Mouse (Mus musculus): ENCODE measurements around the gene Ralgds. TPM values are rescaled to one million over a fixed set of nuclear protein-coding genes. Genes with fewer than 3 reads are reported as not detected.

Gene Ralgds
- total and polyA plus RNA-seq, 2 experiments from 2014 or later: 12.2 to 34.9 TPM

DNA sequence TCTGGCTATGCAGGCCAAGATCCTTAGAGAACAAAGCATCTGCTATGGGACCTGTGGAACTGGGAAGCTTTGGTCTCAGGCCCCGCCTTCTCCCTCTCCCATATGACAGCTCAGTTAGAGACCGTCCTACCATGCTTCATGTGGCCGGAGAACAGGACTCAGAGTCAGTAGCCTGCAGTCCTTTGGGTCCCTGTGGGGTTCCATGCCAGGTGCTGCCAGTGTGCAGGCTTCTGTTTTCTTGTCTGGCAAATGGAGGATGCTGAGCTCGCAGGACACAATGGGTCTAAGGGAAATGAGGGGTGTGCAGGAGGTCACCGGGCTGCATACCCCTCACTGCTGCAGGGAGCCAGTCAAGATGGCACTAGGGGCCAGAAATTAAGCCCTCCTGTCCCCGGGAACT, 33.6 kb downstream of the Ralgds start:
- no peaks in the 10 kb centered on the region for H3K4me1 ChIP-seq (ENCODE audit: control insufficient read depth, insufficient read depth)
- DNase-seq (ENCODE audit: low spot score): no peak
- peaks cover 75% of the 10 kb centered on the region for H3K36me3 ChIP-seq (replicated peaks; ENCODE audit: control insufficient read depth, insufficient read depth, low read length)
- H3K4me3 ChIP-seq (ENCODE audit: low read depth, low read length): no peak overlapping the region
- no peak overlapping the region for H3K4me2 ChIP-seq (ENCODE audit: low read depth, low read length)
- no peak for TF ChIP-seq EP300 (IDR thresholded peaks at IDR 0.05; ENCODE audit: low read depth)
- no peak for TF ChIP-seq CTCF (IDR thresholded peaks at IDR 0.05; ENCODE audit: low read depth)
- H3K27ac ChIP-seq (ENCODE audit: low read depth): no peak overlapping the region
- H3K9ac ChIP-seq (replicated peaks; ENCODE audit: low read depth, low read length): no peak overlapping the region
- ATAC-seq (ENCODE audit: insufficient read depth, low read depth): no peak
- WGBS: 74% methylated on average over 6 of the region's 6 CpGs
- no peaks in the 10 kb centered on the region for H3K27me3 ChIP-seq (ENCODE audit: control insufficient read depth, insufficient read depth, low read length)
- no peaks in the 10 kb centered on the region for H3K9me3 ChIP-seq (replicated peaks; ENCODE audit: control insufficient read depth, low read length)

- Histone ChIP-seq H3K27ac (ENCODE audit: low read depth) (no peak overlapping the region), H3K4me3 (ENCODE audit: low read depth, low read length) (no peak overlapping the region), H3K9ac (replicated peaks; ENCODE audit: low read depth, low read length) (no peak overlapping the region), H3K9me3 (replicated peaks; ENCODE audit: control insufficient read depth, low read length) (no peaks in the 10 kb centered on the region), H3K4me2 (ENCODE audit: low read depth, low read length) (no peak overlapping the region), H3K27me3 (ENCODE audit: control insufficient read depth, insufficient read depth, low read length) (no peaks in the 10 kb centered on the region), H3K36me3 (replicated peaks; ENCODE audit: control insufficient read depth, insufficient read depth, low read length) (peaks cover 81% of the 10 kb centered on the region), H3K4me1 (ENCODE audit: control insufficient read depth, insufficient read depth) (no peaks in the 10 kb centered on the region)
- DNase-seq (ENCODE audit: low spot score) (peak; percentile 75), ATAC-seq (ENCODE audit: insufficient read depth, low read depth) (peak; percentile 64)
- 48% methylated on average over 11 of the region's 11 CpGs for WGBS
- TF ChIP-seq CTCF (IDR thresholded peaks at IDR 0.05; ENCODE audit: low read depth) (peak; percentile 99), EP300 (IDR thresholded peaks at IDR 0.05; ENCODE audit: low read depth) (no peak)
Observed at GRCm38 (mm10) chr2:28547237-28548172, 34.6 kb downstream of the Ralgds start.

- H3K4me1 ChIP-seq (ENCODE audit: control insufficient read depth, insufficient read depth): no peaks in the 10 kb centered on the region
- no peak overlapping the region for H3K9ac ChIP-seq (replicated peaks; ENCODE audit: low read depth, low read length)
- no peaks in the 10 kb centered on the region for H3K9me3 ChIP-seq (replicated peaks; ENCODE audit: control insufficient read depth, low read length)
- TF ChIP-seq CTCF (IDR thresholded peaks at IDR 0.05; ENCODE audit: low read depth) (no peak), EP300 (IDR thresholded peaks at IDR 0.05; ENCODE audit: low read depth) (no peak)
- H3K36me3 ChIP-seq (replicated peaks; ENCODE audit: control insufficient read depth, insufficient read depth, low read length): peaks cover 80% of the 10 kb centered on the region
- no peak for DNase-seq (ENCODE audit: low spot score)
- H3K4me2 ChIP-seq (ENCODE audit: low read depth, low read length): no peak overlapping the region
- no peak overlapping the region for H3K27ac ChIP-seq (ENCODE audit: low read depth)
- WGBS: 91% methylated on average over 13 of the region's 13 CpGs
- H3K4me3 ChIP-seq (ENCODE audit: low read depth, low read length): no peak overlapping the region
- H3K27me3 ChIP-seq (ENCODE audit: control insufficient read depth, insufficient read depth, low read length): no peaks in the 10 kb centered on the region
- no peak for ATAC-seq (ENCODE audit: insufficient read depth, low read depth)
Observed at GRCm38 (mm10) chr2:28549157-28549556, 36.2 kb downstream of the Ralgds start.

- Histone ChIP-seq H3K4me3 (ENCODE audit: low read depth, low read length) (no peak overlapping the region), H3K9me3 (replicated peaks; ENCODE audit: control insufficient read depth, low read length) (no peaks in the 10 kb centered on the region), H3K36me3 (replicated peaks; ENCODE audit: control insufficient read depth, insufficient read depth, low read length) (peaks cover 62% of the 10 kb centered on the region), H3K27ac (ENCODE audit: low read depth) (no peak overlapping the region), H3K9ac (replicated peaks; ENCODE audit: low read depth, low read length) (no peak overlapping the region), H3K4me1 (ENCODE audit: control insufficient read depth, insufficient read depth) (no peaks in the 10 kb centered on the region), H3K27me3 (ENCODE audit: control insufficient read depth, insufficient read depth, low read length) (no peaks in the 10 kb centered on the region), H3K4me2 (ENCODE audit: low read depth, low read length) (no peak overlapping the region)
- ATAC-seq (ENCODE audit: insufficient read depth, low read depth) (no peak), DNase-seq (ENCODE audit: low spot score) (no peak)
- 86% methylated on average over 5 of the region's 5 CpGs for WGBS
- TF ChIP-seq EP300 (IDR thresholded peaks at IDR 0.05; ENCODE audit: low read depth): no peak
- TF ChIP-seq CTCF (IDR thresholded peaks at IDR 0.05; ENCODE audit: low read depth): no peak
Observed at GRCm38 (mm10) chr2:28552301-28552700, 39.4 kb downstream of the Ralgds start.

DNA sequence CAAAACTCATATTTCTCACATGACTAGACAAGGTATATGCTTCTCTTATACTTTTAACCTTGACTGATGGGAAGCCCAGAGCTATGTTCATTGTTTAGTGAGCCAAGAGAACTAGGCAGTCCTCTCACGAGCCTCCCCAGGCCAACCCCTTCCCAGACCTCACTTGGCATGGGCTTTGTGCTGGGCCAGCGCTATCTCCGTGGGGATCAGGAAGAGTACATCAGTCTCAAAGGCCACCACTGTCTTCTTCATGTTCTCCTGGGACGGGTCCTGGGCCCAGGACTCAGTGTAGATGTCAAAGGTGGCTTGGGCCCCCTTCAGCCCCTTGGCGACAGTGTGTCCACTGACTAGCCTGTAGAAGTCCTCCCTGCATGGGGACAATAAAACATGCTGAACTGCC, 44.5 kb downstream of the Ralgds start:
- Histone ChIP-seq H3K4me1 (ENCODE audit: control insufficient read depth, insufficient read depth) (no peaks in the 10 kb centered on the region), H3K9me3 (replicated peaks; ENCODE audit: control insufficient read depth, low read length) (no peaks in the 10 kb centered on the region), H3K36me3 (replicated peaks; ENCODE audit: control insufficient read depth, insufficient read depth, low read length) (peaks cover 18% of the 10 kb centered on the region), H3K27ac (ENCODE audit: low read depth) (no peak overlapping the region), H3K9ac (replicated peaks; ENCODE audit: low read depth, low read length) (no peak overlapping the region), H3K27me3 (ENCODE audit: control insufficient read depth, insufficient read depth, low read length) (no peaks in the 10 kb centered on the region), H3K4me3 (ENCODE audit: low read depth, low read length) (no peak overlapping the region), H3K4me2 (ENCODE audit: low read depth, low read length) (no peak overlapping the region)
- DNase-seq (ENCODE audit: low spot score) (no peak), ATAC-seq (ENCODE audit: insufficient read depth, low read depth) (no peak; the same call in 1 of the 2 replicates)
- 69% methylated on average over 5 of the region's 5 CpGs for WGBS
- TF ChIP-seq CTCF (IDR thresholded peaks at IDR 0.05; ENCODE audit: low read depth): no peak
- TF ChIP-seq EP300 (IDR thresholded peaks at IDR 0.05; ENCODE audit: low read depth): no peak
